In the genomic region with DNA sequence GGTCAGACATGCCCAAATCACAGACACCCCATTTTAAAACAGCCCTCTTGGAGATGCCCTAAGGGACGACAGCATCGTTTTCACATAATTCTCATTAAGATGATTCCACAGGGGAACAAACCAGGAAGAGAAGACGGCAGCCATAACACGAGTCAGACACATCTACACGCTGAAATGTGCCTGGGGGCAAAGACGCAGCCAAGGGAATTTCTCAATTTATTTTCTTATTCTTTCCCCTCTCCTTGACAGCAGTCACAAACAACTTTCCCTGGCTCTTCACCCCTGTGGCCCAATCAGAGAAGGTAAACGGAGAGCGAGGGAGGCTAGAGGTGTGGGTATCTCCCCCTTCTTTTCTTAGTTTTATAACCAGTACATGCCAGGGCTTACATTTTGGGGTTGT, we compare ENCODE assay signal across 25 mouse cellular contexts. TPM values are rescaled to one million over a fixed set of nuclear protein-coding genes. Genes with fewer than 3 reads are reported as not detected.
DNase-seq lines count a peak whose midpoint lies in the region; ATAC-seq and TF ChIP-seq lines count a peak whose summit lies in the region.
"Had no signal": no experiment of that assay in that cellular context is flagged by ENCODE, and none has a peak within 500 bp of the region (broad histone marks: within the 10 kb centered on the region; RNA-seq: fewer than 3 reads in every experiment).

No protein-coding gene starts in this region.

- H3K4me2 ChIP-seq in hindbrain, embryonic 14.5 days (replicated peaks): no peak overlapping the region
- no peak overlapping the region for H3K4me2 ChIP-seq in hindbrain, postnatal 0 days (ENCODE audit: low read depth, low read length)
- no peak overlapping the region for H3K4me2 ChIP-seq in midbrain, embryonic 16.5 days (ENCODE audit: low read length)
- H3K4me2 ChIP-seq: embryonic facial prominence, embryonic 12.5 days; embryonic facial prominence, embryonic 15.5 days; forebrain, embryonic 12.5 days; forebrain, embryonic 15.5 days; heart, embryonic 11.5 days had no signal

- intact Hi-C loops in heart, adult 2 months (cut with DNase I): no loop called here

- ATAC-seq in hindbrain, embryonic 14.5 days (ENCODE audit: low FRiP score): peak; percentile 53; the same call in 1 of the 2 replicates
- no peak for ATAC-seq in hindbrain, postnatal 0 days
- ATAC-seq in midbrain, embryonic 16.5 days: peak; percentile 29; the same call in 1 of the 2 replicates
- ATAC-seq: CD4-positive, CD25-positive, alpha-beta regulatory T cell, adult 4 months; forebrain, embryonic 15.5 days; intestine, postnatal 0 days had no signal

- H3K4me1 ChIP-seq in hindbrain, embryonic 14.5 days (replicated peaks; ENCODE audit: control insufficient read depth, insufficient read depth, low read length): peaks cover 6% of the 10 kb centered on the region; the same call in 1 of the 2 replicates
- H3K4me1 ChIP-seq in hindbrain, postnatal 0 days (ENCODE audit: insufficient read depth, low read length): no peaks in the 10 kb centered on the region
- H3K4me1 ChIP-seq in embryonic facial prominence, embryonic 10.5 days: no peaks in the 10 kb centered on the region
- H3K4me1 ChIP-seq in midbrain, embryonic 16.5 days (ENCODE audit: control insufficient read depth, insufficient read depth, low read length): no peaks in the 10 kb centered on the region
- no peaks in the 10 kb centered on the region for H3K4me1 ChIP-seq in heart, adult 2 months (ENCODE audit: control insufficient read depth, insufficient read depth, low read length)
- H3K4me1 ChIP-seq: embryonic facial prominence, embryonic 12.5 days; embryonic facial prominence, embryonic 15.5 days; forebrain, embryonic 12.5 days had no signal

- 50% methylated on average over 8 of the region's 8 CpGs for WGBS in hindbrain, embryonic 14.5 days
- WGBS in hindbrain, postnatal 0 days: 73% methylated on average over 8 of the region's 8 CpGs
- 61% methylated on average over 8 of the region's 8 CpGs for WGBS in embryonic facial prominence, embryonic 10.5 days
- 66% methylated on average over 8 of the region's 8 CpGs for WGBS in midbrain, embryonic 16.5 days
- 88% methylated on average over 8 of the region's 8 CpGs for WGBS in heart, adult 2 months

- no peaks in the 10 kb centered on the region for H3K36me3 ChIP-seq in hindbrain, embryonic 14.5 days (replicated peaks; ENCODE audit: control insufficient read depth, insufficient read depth)
- 0 out of 2 replicates have a peak, but pooled peaks cover 6% of the 10 kb centered on the region for H3K36me3 ChIP-seq in hindbrain, postnatal 0 days (ENCODE audit: insufficient read depth, low read length)
- H3K36me3 ChIP-seq in embryonic facial prominence, embryonic 10.5 days (replicated peaks): no peaks in the 10 kb centered on the region
- H3K36me3 ChIP-seq in midbrain, embryonic 16.5 days (ENCODE audit: control insufficient read depth, insufficient read depth, low read length): 0 out of 2 replicates have a peak, but pooled peaks cover 3% of the 10 kb centered on the region
- no peaks in the 10 kb centered on the region for H3K36me3 ChIP-seq in heart, adult 2 months (ENCODE audit: control insufficient read depth, insufficient read depth, low read length)
- H3K36me3 ChIP-seq: embryonic facial prominence, embryonic 12.5 days; embryonic facial prominence, embryonic 15.5 days; forebrain, embryonic 12.5 days; forebrain, embryonic 15.5 days had no signal

- H3K4me3 ChIP-seq in hindbrain, embryonic 14.5 days (replicated peaks; ENCODE audit: low read length): no peak overlapping the region
- no peak overlapping the region for H3K4me3 ChIP-seq in hindbrain, postnatal 0 days (ENCODE audit: low read length)
- H3K4me3 ChIP-seq in embryonic facial prominence, embryonic 10.5 days: no peak overlapping the region
- H3K4me3 ChIP-seq in midbrain, embryonic 16.5 days (ENCODE audit: low read depth, low read length): no peak overlapping the region
- no peak overlapping the region for H3K4me3 ChIP-seq in heart, adult 2 months
- H3K4me3 ChIP-seq: embryonic facial prominence, embryonic 12.5 days; embryonic facial prominence, embryonic 15.5 days; forebrain, embryonic 12.5 days; forebrain, embryonic 15.5 days had no signal

- no peaks in the 10 kb centered on the region for H3K9me3 ChIP-seq in hindbrain, embryonic 14.5 days (ENCODE audit: control insufficient read depth, low read length)
- H3K9me3 ChIP-seq in hindbrain, postnatal 0 days (ENCODE audit: low read length): 0 out of 2 replicates have a peak, but pooled peaks cover 2% of the 10 kb centered on the region
- no peaks in the 10 kb centered on the region for H3K9me3 ChIP-seq in embryonic facial prominence, embryonic 10.5 days
- H3K9me3 ChIP-seq in midbrain, embryonic 16.5 days (replicated peaks; ENCODE audit: control insufficient read depth, low read length, poor library complexity, severe bottlenecking): no peaks in the 10 kb centered on the region
- H3K9me3 ChIP-seq: embryonic facial prominence, embryonic 12.5 days; embryonic facial prominence, embryonic 15.5 days; forebrain, embryonic 12.5 days; forebrain, embryonic 15.5 days had no signal

- TF ChIP-seq CTCF in hindbrain, postnatal 0 days (IDR thresholded peaks at IDR 0.05; ENCODE audit: low read depth): no peak
- no peak for TF ChIP-seq CTCF in brain, embryonic 14.5 days (IDR thresholded peaks at IDR 0.05; ENCODE audit: borderline replicate concordance, extremely low read depth, insufficient read depth, insufficient read length)
- TF ChIP-seq CTCF in heart, adult 2 months (IDR thresholded peaks at IDR 0.05): no peak

- no peak overlapping the region for H3K27ac ChIP-seq in hindbrain, embryonic 14.5 days
- H3K27ac ChIP-seq in hindbrain, postnatal 0 days: no peak overlapping the region
- H3K27ac ChIP-seq in embryonic facial prominence, embryonic 10.5 days (replicated peaks): no peak overlapping the region
- H3K27ac ChIP-seq in midbrain, embryonic 16.5 days (ENCODE audit: low read length): no peak overlapping the region
- H3K27ac ChIP-seq in heart, adult 2 months: no peak overlapping the region
- H3K27ac ChIP-seq: embryonic facial prominence, embryonic 12.5 days; embryonic facial prominence, embryonic 15.5 days; forebrain, embryonic 12.5 days; forebrain, embryonic 15.5 days had no signal

- no peaks in the 10 kb centered on the region for H3K79me2 ChIP-seq in heart, adult 2 months (replicated peaks; ENCODE audit: control insufficient read depth, insufficient read depth, low read length)

- no peak for TF ChIP-seq POLR2A in brain, embryonic 14.5 days (IDR thresholded peaks at IDR 0.05; ENCODE audit: borderline replicate concordance, extremely low read depth, insufficient read depth, insufficient read length, poor library complexity, severe bottlenecking)
- no peak for TF ChIP-seq POLR2A in heart, adult 2 months (IDR thresholded peaks at IDR 0.05; ENCODE audit: insufficient read depth, low read depth, low read length)

- no peak overlapping the region for H3K9ac ChIP-seq in hindbrain, embryonic 14.5 days
- H3K9ac ChIP-seq in hindbrain, postnatal 0 days (replicated peaks; ENCODE audit: low read length): no peak overlapping the region
- H3K9ac ChIP-seq in midbrain, embryonic 16.5 days (ENCODE audit: low read depth, low read length): no peak overlapping the region
- no peak overlapping the region for H3K9ac ChIP-seq in heart, adult 2 months (ENCODE audit: low read depth, low read length)
- H3K9ac ChIP-seq: embryonic facial prominence, embryonic 12.5 days; embryonic facial prominence, embryonic 15.5 days; forebrain, embryonic 12.5 days; forebrain, embryonic 15.5 days had no signal

- H3K27me3 ChIP-seq in hindbrain, embryonic 14.5 days (ENCODE audit: control insufficient read depth, insufficient read depth, low read length): no peaks in the 10 kb centered on the region
- no peaks in the 10 kb centered on the region for H3K27me3 ChIP-seq in hindbrain, postnatal 0 days (ENCODE audit: insufficient read depth, low read length)
- H3K27me3 ChIP-seq in embryonic facial prominence, embryonic 10.5 days (replicated peaks; ENCODE audit: low read depth, poor library complexity, severe bottlenecking): no peaks in the 10 kb centered on the region
- H3K27me3 ChIP-seq in midbrain, embryonic 16.5 days (ENCODE audit: control insufficient read depth, insufficient read depth, low read depth, low read length): no peaks in the 10 kb centered on the region
- H3K27me3 ChIP-seq in heart, adult 2 months (ENCODE audit: control insufficient read depth, insufficient read depth, low read length): no peaks in the 10 kb centered on the region
- H3K27me3 ChIP-seq: embryonic facial prominence, embryonic 12.5 days; embryonic facial prominence, embryonic 15.5 days; forebrain, embryonic 12.5 days; forebrain, embryonic 15.5 days had no signal

- TF ChIP-seq EP300 in heart, adult 2 months (IDR thresholded peaks at IDR 0.05; ENCODE audit: insufficient read depth, low read depth, low read length): no peak

- no peak for DNase-seq in hindbrain, embryonic 14.5 days (ENCODE audit: low spot score)
- DNase-seq in hindbrain, postnatal 0 days (ENCODE audit: low spot score): no peak
- DNase-seq in brain, embryonic 14.5 days (ENCODE audit: low read depth): peak; percentile 45
- peak; percentile 12 for DNase-seq in embryonic facial prominence, embryonic 10.5 days (ENCODE audit: low spot score)
- no peak for DNase-seq in heart, adult 2 months
- no peak for DNase-seq in embryo, embryonic 10.5 days (ENCODE audit: low spot score)
- DNase-seq: adrenal gland, adult 2 months; adrenal gland, postnatal 14 days; cerebellum, adult 11-12 months; cerebellum, adult 8-10 months; cerebellum, postnatal 10 days; cerebellum, postnatal 36 days; gastrocnemius, postnatal 10 days; gastrocnemius, postnatal 36 days had no signal

RNA-seq across cellular contexts. Expression of a gene that starts 40.8 kb away (rescaled TPM):
- 2.9 and 3.8 TPM in 2 replicates for polyA plus RNA-seq in hindbrain, embryonic 14.5 days (2014; fragmentation: Nextera tagmentation; extraction: Ambion mirVana)
- 3.6 and 4.8 TPM in 2 replicates for total RNA-seq in hindbrain, postnatal 0 days (2014; rRNA removed)
- 6.5 and 6.6 TPM in 2 replicates for polyA plus RNA-seq in hindbrain, postnatal 0 days (2015; fragmentation: Nextera tagmentation; extraction: Ambion mirVana)
- polyA plus RNA-seq in brain, embryonic 14.5 days (2012; rRNA removed): 0.76 and 1.3 TPM in 2 replicates
- 0.40 and 0.54 TPM in 2 replicates for polyA plus RNA-seq in embryonic facial prominence, embryonic 10.5 days (2016; fragmentation: Nextera tagmentation; extraction: Ambion mirVana)
- 1.8 and 2.8 TPM in 2 replicates for polyA plus RNA-seq in midbrain, embryonic 16.5 days (2015; fragmentation: Nextera tagmentation; extraction: Ambion mirVana)
- 10 to 100 TPM; 14.8 to 15.1 TPM for total RNA-seq in heart, adult 2 months (2021)
- 31.4 and 42.8 TPM in 2 replicates for polyA plus RNA-seq in heart, adult 2 months (2012; rRNA removed)
- total RNA-seq: granulocyte monocyte progenitor cell, adult 5-6 weeks; hematopoietic stem cell, adult 5-6 weeks; MEL had no signal
- polyA plus RNA-seq: CD4-positive, CD25-positive, alpha-beta regulatory T cell, adult 4 months had no signal

Comparison
In these comparisons a context has a peak if more than half of its experiments do, and no peak if none do; other contexts are left out.
1. DNase-seq: peak in brain, embryonic 14.5 days (single experiment) and embryonic facial prominence, embryonic 10.5 days (single experiment); none in hindbrain, embryonic 14.5 days (single experiment), hindbrain, postnatal 0 days (single experiment), heart, adult 2 months (0 of 2) and embryo, embryonic 10.5 days (single experiment).